Mouse (Mus musculus) hindbrain, embryonic 14.5 days (tissue): ENCODE results near the gene Tjp1. TPM values are rescaled to one million over a fixed set of nuclear protein-coding genes. Genes with fewer than 3 reads are reported as not detected.

Source experiments
- ATAC-seq: fragments of 200-750 bp; cut with Nextera tagmentation; 2 replicates; pipeline ENCODE4 v1.8.0; 2017; ENCODE audit warnings: moderate number of reproducible peaks, mild to moderate bottlenecking, moderate TSS enrichment, moderate library complexity; ENCODE audit not compliant: low FRiP score
- DNase-seq: peaks from one replicate; pipeline ENCODE4 v3.0.0-alpha.2; 2015; ENCODE audit warnings: low spot score
- H3K27ac ChIP-seq: fragments of 300-500 bp; sonication (generic); 2 replicates; pipeline ENCODE4 v1.5.1; 2014; ENCODE audit warnings: mild to moderate bottlenecking, moderate library complexity
- H3K27me3 ChIP-seq: fragments of 300-500 bp; sonication (generic); 2 replicates; pipeline ENCODE4 v1.6.1; 2014; ENCODE audit warnings: mild to moderate bottlenecking, low read length, mixed read lengths; ENCODE audit not compliant: control insufficient read depth, insufficient read depth
- H3K36me3 ChIP-seq: fragments of 300-500 bp; sonication (generic); replicated peaks from 2 replicates; pipeline ENCODE4 v1.6.1; 2014; ENCODE audit not compliant: control insufficient read depth, insufficient read depth
- H3K4me1 ChIP-seq: fragments of 300-500 bp; sonication (generic); replicated peaks from 2 replicates; pipeline ENCODE4 v1.6.1; 2014; ENCODE audit warnings: antibody characterized with exemption, low read length, mixed read lengths; ENCODE audit not compliant: control insufficient read depth, insufficient read depth
- H3K4me2 ChIP-seq: fragments of 300-500 bp; sonication (generic); replicated peaks from 2 replicates; pipeline ENCODE4 v1.6.1; 2014; ENCODE audit warnings: mild to moderate bottlenecking, moderate library complexity
- H3K4me3 ChIP-seq: fragments of 300-500 bp; sonication (generic); replicated peaks from 2 replicates; pipeline ENCODE4 v1.5.1; 2014; ENCODE audit warnings: mild to moderate bottlenecking, low read length
- H3K9ac ChIP-seq: fragments of 300-500 bp; sonication (generic); 2 replicates; pipeline ENCODE4 v1.6.1; 2014
- H3K9me3 ChIP-seq: fragments of 300-500 bp; sonication (generic); 2 replicates; pipeline ENCODE4 v1.6.1; 2016; ENCODE audit warnings: low read length; ENCODE audit not compliant: control insufficient read depth
- WGBS: fragments of 180-500 bp; shearing (Covaris S2); extraction: QIAGEN DNeasy Blood & Tissue Kit; methylation state at CpG from one replicate; pipeline ENCODE4 v1.1.7; 2014; 5-methylcytosine and 5-hydroxymethylcytosine counted together
- polyA plus RNA-seq: library from polyadenylated mRNA; unstranded; fragments of >200 nt; fragmentation: Nextera tagmentation; extraction: Ambion mirVana; gene quantifications from 2 replicates; pipeline ENCODE4 v1.2.1, GENCODE M21; 2014

The Tjp1 gene
- polyA plus RNA-seq, 1 experiment from 2014 or later, result 30.4 TPM

GRCm38 (mm10) chr7:65497733-65498583 is 29.6 kb downstream of the Tjp1 start:
- DNase-seq (peak; percentile 67), ATAC-seq (peak; percentile 68; the same call in 1 of the 2 replicates)
- Histone ChIP-seq H3K27ac (no peak overlapping the region), H3K27me3 (no peaks in the 10 kb centered on the region), H3K9ac (no peak overlapping the region), H3K4me2 (no peak overlapping the region), H3K4me1 (no peaks in the 10 kb centered on the region), H3K4me3 (no peak overlapping the region), H3K36me3 (no peaks in the 10 kb centered on the region), H3K9me3 (no peaks in the 10 kb centered on the region)
- 53% methylated on average over 12 of the region's 12 CpGs for WGBS

GRCm38 (mm10) chr7:65490526-65490925 is 37.1 kb downstream of the Tjp1 start:
- H3K9me3 ChIP-seq, result no peaks in the 10 kb centered on the region
- DNase-seq (no peak), ATAC-seq (no peak)
- 81% methylated on average over 7 of the region's 7 CpGs for WGBS
- H3K4me2 ChIP-seq, result no peak overlapping the region
- H3K9ac ChIP-seq, result no peak overlapping the region
- no peak overlapping the region for H3K27ac ChIP-seq
- no peaks in the 10 kb centered on the region for H3K27me3 ChIP-seq
- H3K4me3 ChIP-seq, result no peak overlapping the region
- H3K4me1 ChIP-seq, result no peaks in the 10 kb centered on the region; the same call in 1 of the 2 replicates
- H3K36me3 ChIP-seq, result no peaks in the 10 kb centered on the region; the same call in 1 of the 2 replicates

GRCm38 (mm10) chr7:65489742-65490141 is 37.8 kb downstream of the Tjp1 start:
- WGBS, result 71% methylated on average over 9 of the region's 9 CpGs
- H3K4me2 ChIP-seq, result no peak overlapping the region
- ATAC-seq (no peak), DNase-seq (peak; percentile 45)
- no peaks in the 10 kb centered on the region; the same call in 1 of the 2 replicates for H3K4me1 ChIP-seq
- no peak overlapping the region for H3K4me3 ChIP-seq
- no peaks in the 10 kb centered on the region; the same call in 1 of the 2 replicates for H3K36me3 ChIP-seq
- no peak overlapping the region for H3K27ac ChIP-seq
- no peak overlapping the region for H3K9ac ChIP-seq
- no peaks in the 10 kb centered on the region for H3K9me3 ChIP-seq
- no peaks in the 10 kb centered on the region for H3K27me3 ChIP-seq

- no peaks in the 10 kb centered on the region; the same call in 1 of the 2 replicates for H3K36me3 ChIP-seq
- WGBS, result 75% methylated on average over 6 of the region's 6 CpGs
These were observed 38.4 kb downstream of the Tjp1 start for GRCm38 (mm10) chr7:65489195-65489594.

GRCm38 (mm10) chr7:65486259-65486681 is 41.3 kb downstream of the Tjp1 start:
- no peak overlapping the region for H3K9ac ChIP-seq
- ATAC-seq (peak; percentile 31; the same call in 1 of the 2 replicates), DNase-seq (peak; percentile 43)
- H3K4me3 ChIP-seq, result no peak overlapping the region
- no peaks in the 10 kb centered on the region for H3K27me3 ChIP-seq
- H3K36me3 ChIP-seq, result no peaks in the 10 kb centered on the region
- no peaks in the 10 kb centered on the region; the same call in 1 of the 2 replicates for H3K4me1 ChIP-seq
- WGBS, result 11% methylated on average over 13 of the region's 13 CpGs
- H3K27ac ChIP-seq, result no peak overlapping the region
- no peaks in the 10 kb centered on the region for H3K9me3 ChIP-seq
- H3K4me2 ChIP-seq, result peak overlapping the region; percentile 17

More at GRCm38 (mm10) chr7:65489195-65489594, 38.4 kb downstream of the Tjp1 start:
- peak; percentile 46 for DNase-seq
- H3K27me3 ChIP-seq, result no peaks in the 10 kb centered on the region
- no peaks in the 10 kb centered on the region; the same call in 1 of the 2 replicates for H3K4me1 ChIP-seq
- no peak overlapping the region for H3K4me3 ChIP-seq
- ATAC-seq, result peak; percentile 53; the same call in 1 of the 2 replicates
- H3K9me3 ChIP-seq, result no peaks in the 10 kb centered on the region
- peak overlapping the region; percentile 10; the same call in 1 of the 2 replicates for H3K27ac ChIP-seq
- H3K9ac ChIP-seq, result no peak overlapping the region
- no peak overlapping the region for H3K4me2 ChIP-seq

- no peak overlapping the region for H3K9ac ChIP-seq
- H3K9me3 ChIP-seq, result no peaks in the 10 kb centered on the region
- no peaks in the 10 kb centered on the region for H3K36me3 ChIP-seq
- no peaks in the 10 kb centered on the region for H3K27me3 ChIP-seq
- no peak for ATAC-seq
- 83% methylated on average over 5 of the region's 5 CpGs for WGBS
- no peak overlapping the region for H3K27ac ChIP-seq
- H3K4me2 ChIP-seq, result no peak overlapping the region
- DNase-seq, result no peak
- H3K4me3 ChIP-seq, result no peak overlapping the region
- H3K4me1 ChIP-seq, result no peaks in the 10 kb centered on the region; the same call in 1 of the 2 replicates
These were observed 43.3 kb downstream of the Tjp1 start for GRCm38 (mm10) chr7:65484170-65484778.

GRCm38 (mm10) chr7:65482216-65482615 is 45.4 kb downstream of the Tjp1 start:
- 79% methylated on average over 2 of the region's 2 CpGs for WGBS
- no peak overlapping the region for H3K27ac ChIP-seq
- H3K4me2 ChIP-seq, result no peak overlapping the region
- DNase-seq, result no peak
- H3K36me3 ChIP-seq, result no peaks in the 10 kb centered on the region
- H3K4me1 ChIP-seq, result no peaks in the 10 kb centered on the region; the same call in 1 of the 2 replicates
- H3K27me3 ChIP-seq, result no peaks in the 10 kb centered on the region
- no peak overlapping the region for H3K9ac ChIP-seq
- no peak for ATAC-seq
- H3K4me3 ChIP-seq, result no peak overlapping the region
- H3K9me3 ChIP-seq, result no peaks in the 10 kb centered on the region

GRCm38 (mm10) chr7:65472048-65472447 is 55.5 kb downstream of the Tjp1 start:
- Histone ChIP-seq H3K27ac (no peak overlapping the region), H3K4me2 (no peak overlapping the region), H3K9me3 (no peaks in the 10 kb centered on the region), H3K4me3 (no peak overlapping the region), H3K9ac (no peak overlapping the region), H3K27me3 (no peaks in the 10 kb centered on the region), H3K36me3 (no peaks in the 10 kb centered on the region), H3K4me1 (no peaks in the 10 kb centered on the region)
- ATAC-seq (no peak), DNase-seq (no peak)
- whole genome bisulfite sequencing, result 82% methylated on average over 3 of the region's 3 CpGs

GRCm38 (mm10) chr7:65471406-65471805 is 56.2 kb downstream of the Tjp1 start:
- no peaks in the 10 kb centered on the region for H3K4me1 ChIP-seq
- ATAC-seq (no peak), DNase-seq (no peak)
- H3K36me3 ChIP-seq, result no peaks in the 10 kb centered on the region
- H3K27ac ChIP-seq, result no peak overlapping the region
- H3K27me3 ChIP-seq, result no peaks in the 10 kb centered on the region
- no peak overlapping the region for H3K9ac ChIP-seq
- no peak overlapping the region for H3K4me2 ChIP-seq
- no peaks in the 10 kb centered on the region for H3K9me3 ChIP-seq
- H3K4me3 ChIP-seq, result no peak overlapping the region
- 85% methylated on average over 6 of the region's 6 CpGs for WGBS
